Mouse (Mus musculus) CH12.LX (cell line): ENCODE results near the gene Ung. TPM values are rescaled to one million over a fixed set of nuclear protein-coding genes. Genes with fewer than 3 reads are reported as not detected.

Source experiments
- DNase-seq: peaks from one replicate; pipeline ENCODE4 v3.0.0-alpha.2; 2013; ENCODE audit errors: extremely low read depth
- H3K27ac ChIP-seq: 2 replicates; pipeline ENCODE4 v1.5.1; 2012; ENCODE audit warnings: low read depth, mild to moderate bottlenecking, control low read depth, moderate library complexity; ENCODE audit not compliant: insufficient read depth
- H3K27me3 ChIP-seq: replicated peaks from 2 replicates; pipeline ENCODE3; 2012; ENCODE audit warnings: inconsistent platforms
- H3K36me3 ChIP-seq, 2 experiments: replicated peaks in 1 of 2; 2 replicates each; pipeline versions ENCODE3 to v1.6.1; 2012; ENCODE audit warnings: inconsistent platforms in 1 of 2, low read length in 1 of 2, mild to moderate bottlenecking in 1 of 2, mixed read lengths in 1 of 2, moderate library complexity in 1 of 2; ENCODE audit not compliant: control insufficient read depth in 1 of 2, insufficient read depth in 1 of 2
- H3K4me1 ChIP-seq, 2 experiments: 2 replicates each; pipeline ENCODE4 v1.6.1; 2012; ENCODE audit warnings: inconsistent platforms in 1 of 2, moderate library complexity in 1 of 2; ENCODE audit not compliant: insufficient read depth in 2 of 2, control insufficient read depth in 1 of 2
- H3K4me2 ChIP-seq: 2 replicates; pipeline ENCODE4 v1.6.1; 2012; ENCODE audit warnings: low read depth, mild to moderate bottlenecking, control low read depth; ENCODE audit not compliant: poor library complexity, insufficient read depth, severe bottlenecking
- H3K4me3 ChIP-seq, 3 experiments: fragments of 150-350 bp in 1 of 3; sonication (generic) in 1 of 3; replicated peaks in 1 of 3; 2 replicates each; pipeline versions ENCODE3 to v1.5.1; 2011 to 2012; ENCODE audit warnings: low read depth in 2 of 3, low read length in 2 of 3, mild to moderate bottlenecking in 2 of 3, moderate library complexity in 2 of 3, control low read depth in 1 of 3, improper control_type of control experiment in 1 of 3, inconsistent platforms in 1 of 3, mixed read lengths in 1 of 3; ENCODE audit not compliant: poor library complexity in 1 of 3
- H3K79me2 ChIP-seq: replicated peaks from 2 replicates; pipeline ENCODE4 v1.6.1; 2012; ENCODE audit warnings: mild to moderate bottlenecking, moderate library complexity; ENCODE audit not compliant: control insufficient read depth, poor library complexity, insufficient read depth, severe bottlenecking; ENCODE audit errors: extremely low read depth
- H3K9ac ChIP-seq: 2 replicates; pipeline ENCODE4 v1.6.1; 2012; ENCODE audit warnings: low read depth, mild to moderate bottlenecking, control low read depth, moderate library complexity; ENCODE audit not compliant: insufficient read depth
- H3K9me3 ChIP-seq: replicated peaks from 2 replicates; pipeline ENCODE3; 2012; ENCODE audit warnings: low read length, inconsistent platforms, mixed read lengths
- BHLHE40 ChIP-seq: IDR thresholded peaks from 2 replicates; pipeline ENCODE4 v1.6.1; 2011; ENCODE audit warnings: mild to moderate bottlenecking, low read depth, low read length, improper control_type of control experiment
- CHD2 ChIP-seq: IDR thresholded peaks from 2 replicates; pipeline ENCODE4 v1.6.1; 2011; ENCODE audit warnings: low read length, improper control_type of control experiment
- CTCF ChIP-seq, 2 experiments: IDR thresholded peaks in 1 of 2; conservative IDR thresholded peaks in 1 of 2; 2 replicates each; pipeline ENCODE4 v1.5.1; 2011 to 2012; ENCODE audit warnings: low read depth in 2 of 2, low read length in 2 of 2, improper control_type of control experiment in 1 of 2, inconsistent platforms in 1 of 2, mild to moderate bottlenecking in 1 of 2, moderate library complexity in 1 of 2
- E2F4 ChIP-seq: IDR thresholded peaks from 2 replicates; pipeline ENCODE4 v1.6.1; 2011; ENCODE audit warnings: low read depth, low read length, improper control_type of control experiment; ENCODE audit not compliant: insufficient replicate concordance
- GABPA ChIP-seq: IDR thresholded peaks from 2 replicates; pipeline ENCODE4 v1.6.1; 2012; ENCODE audit warnings: low read depth, low read length, improper control_type of control experiment, inconsistent platforms; ENCODE audit not compliant: insufficient replicate concordance
- IRF4 ChIP-seq: IDR thresholded peaks from 2 replicates; pipeline ENCODE4 v1.6.1; 2014; ENCODE audit warnings: low read depth, mild to moderate bottlenecking, inconsistent platforms, low read length, improper control_type of control experiment
- JUN ChIP-seq: IDR thresholded peaks from 2 replicates; pipeline ENCODE4 v1.6.1; 2011; ENCODE audit warnings: low read depth, mild to moderate bottlenecking, low read length, improper control_type of control experiment, moderate library complexity; ENCODE audit not compliant: insufficient read depth
- KAT2A ChIP-seq: IDR thresholded peaks from 2 replicates; pipeline ENCODE4 v1.6.1; 2012; ENCODE audit warnings: low read length, improper control_type of control experiment, inconsistent platforms; ENCODE audit not compliant: insufficient replicate concordance
- MAFK ChIP-seq: IDR thresholded peaks from 2 replicates; pipeline ENCODE4 v1.6.1; 2011; ENCODE audit warnings: low read length, improper control_type of control experiment; ENCODE audit not compliant: insufficient replicate concordance
- MAX ChIP-seq: IDR thresholded peaks from 2 replicates; pipeline ENCODE4 v1.6.1; 2011; ENCODE audit warnings: low read length, improper control_type of control experiment
- MAZ ChIP-seq: IDR thresholded peaks from 2 replicates; pipeline ENCODE4 v1.6.1; 2012; ENCODE audit warnings: low read depth, mild to moderate bottlenecking, inconsistent platforms, low read length, improper control_type of control experiment, moderate library complexity
- MEF2A ChIP-seq: IDR thresholded peaks from 2 replicates; pipeline ENCODE4 v1.6.1; 2014; ENCODE audit warnings: low read depth, mild to moderate bottlenecking, inconsistent platforms, low read length, improper control_type of control experiment, borderline replicate concordance
- MXI1 ChIP-seq: IDR thresholded peaks from 2 replicates; pipeline ENCODE4 v1.6.1; 2011; ENCODE audit warnings: mild to moderate bottlenecking, low read depth, low read length, improper control_type of control experiment
- MYC ChIP-seq: IDR thresholded peaks from 2 replicates; pipeline ENCODE4 v1.6.1; 2011; ENCODE audit warnings: low read depth, mild to moderate bottlenecking, improper control_type of control experiment, low read length
- NRF1 ChIP-seq: IDR thresholded peaks from 2 replicates; pipeline ENCODE4 v1.6.1; 2014; ENCODE audit warnings: low read depth, mild to moderate bottlenecking, inconsistent platforms, low read length, improper control_type of control experiment, moderate library complexity
- PAX5 ChIP-seq: IDR thresholded peaks from 2 replicates; pipeline ENCODE4 v1.6.1; 2012; ENCODE audit warnings: low read length, inconsistent platforms, mixed read lengths
- POLR2AphosphoS2 ChIP-seq: IDR thresholded peaks from 2 replicates; pipeline ENCODE4 v1.6.1; 2011; ENCODE audit warnings: low read depth, low read length, improper control_type of control experiment
- RAD21 ChIP-seq: IDR thresholded peaks from 2 replicates; pipeline ENCODE4 v1.6.1; 2011; ENCODE audit warnings: low read depth, mild to moderate bottlenecking, low read length, improper control_type of control experiment, moderate library complexity
- SIN3A ChIP-seq: IDR thresholded peaks from 2 replicates; pipeline ENCODE4 v1.6.1; 2012; ENCODE audit warnings: low read length, improper control_type of control experiment, inconsistent platforms
- TCF12 ChIP-seq: IDR thresholded peaks from 2 replicates; pipeline ENCODE4 v1.6.1; 2014; ENCODE audit warnings: low read depth, mild to moderate bottlenecking, inconsistent platforms, low read length, improper control_type of control experiment
- USF1 ChIP-seq: IDR thresholded peaks from 2 replicates; pipeline ENCODE4 v1.6.1; 2014; ENCODE audit warnings: low read depth, mild to moderate bottlenecking, inconsistent platforms, low read length, improper control_type of control experiment
- ZC3H11A ChIP-seq: IDR thresholded peaks from 2 replicates; pipeline ENCODE4 v1.6.1; 2012; ENCODE audit warnings: low read depth, mild to moderate bottlenecking, inconsistent platforms, low read length, improper control_type of control experiment
- ZKSCAN1 ChIP-seq: IDR thresholded peaks from 2 replicates; pipeline ENCODE4 v1.6.1; 2012; ENCODE audit warnings: low read depth, inconsistent platforms, low read length, improper control_type of control experiment, borderline replicate concordance
- ZMIZ1 ChIP-seq: IDR thresholded peaks from 2 replicates; pipeline ENCODE4 v1.6.1; 2012; ENCODE audit warnings: low read depth, mild to moderate bottlenecking, inconsistent platforms, low read length, improper control_type of control experiment
- dilution Hi-C: fragments of 300-500 bp; cut with MboI; formaldehyde crosslinking; loops from 2 replicates; pipeline ENCODE4 v1.14.3; 2020; ENCODE audit warnings: low sequenced_read_pairs; ENCODE audit not compliant: extremely low pct_unique_long_range_greater_than_20kb, extremely low pct_ligation_motif_present
- in situ Hi-C: fragments of 300-500 bp; cut with MboI; formaldehyde crosslinking; loops from 3 replicates; pipeline ENCODE4 v1.14.3; 2019; ENCODE audit warnings: low sequenced_read_pairs, low pct_ligation_motif_present, low pct_unique_long_range_greater_than_20kb, mixed read lengths
- polyA plus RNA-seq: library from polyadenylated mRNA; unstranded; fragments of >175 nt; gene quantifications from 2 replicates; pipeline ENCODE4 v1.2.1, GENCODE M21; 2012; ENCODE audit warnings: low read depth; ENCODE audit not compliant: insufficient read length
- total RNA-seq, 2 experiments: library from RNA; depleted of rRNA; stranded (reverse); fragments of 300-350 nt in 1 of 2; fragments of >200 nt in 1 of 2; gene quantifications; 2 replicates each; pipeline ENCODE4 v1.2.3; 2012 to 2014

The Ung gene
- total and polyA plus RNA-seq, 3 experiments, result 39.1 to 91.9 (median 51.9) TPM

DNA sequence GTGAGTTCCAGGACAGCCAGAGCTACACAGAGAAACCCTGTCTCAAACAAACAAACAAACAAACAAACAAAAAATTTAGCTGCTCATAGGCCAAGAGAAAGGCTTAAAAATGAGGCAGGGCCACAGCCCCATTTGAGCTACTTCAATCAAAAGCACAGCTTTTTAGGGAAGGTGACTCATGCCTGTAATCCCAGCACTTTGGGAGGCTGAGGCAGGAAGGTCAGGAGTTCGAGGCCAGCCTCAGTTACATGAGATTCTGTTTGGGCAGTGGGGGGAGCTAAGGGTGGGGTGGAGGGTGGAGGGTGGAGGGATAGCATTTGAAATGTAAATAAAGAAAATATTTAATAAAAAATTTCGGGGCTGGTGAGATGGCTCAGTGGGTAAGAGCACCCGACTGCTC, 42.8 kb downstream of the Ung start:
- no peak overlapping the region for H3K9ac ChIP-seq
- TF ChIP-seq CHD2, result no peak
- TF ChIP-seq MAX, result no peak
- no peak for TF ChIP-seq MAZ
- TF ChIP-seq E2F4, result no peak
- no peak for TF ChIP-seq JUN
- no peak for TF ChIP-seq ZC3H11A
- TF ChIP-seq PAX5, result no peak
- TF ChIP-seq MEF2A, result no peak
- TF ChIP-seq, all 38 proteins: peak for 0
- Histone ChIP-seq H3K4me3 (no peak overlapping the region), H3K27me3 (no peaks in the 10 kb centered on the region), H3K9me3 (no peaks in the 10 kb centered on the region), H3K36me3 (no peaks in the 10 kb centered on the region), H3K79me2 (no peaks in the 10 kb centered on the region), H3K4me1 (peaks cover 0 to 12% of the 10 kb centered on the region in 2 experiments; a peak in 2 of 4 replicates), H3K27ac (no peak overlapping the region), H3K4me2 (no peak overlapping the region)
- dilution Hi-C loops (no loop called here), in situ Hi-C loops (no loop called here)
- DNase-seq, result peak; percentile 32

- H3K9ac ChIP-seq, result no peak overlapping the region
- no peaks in the 10 kb centered on the region for H3K36me3 ChIP-seq
- TF ChIP-seq POLR2AphosphoS2 (no peak), IRF4 (no peak), SIN3A (no peak), CTCF (conservative IDR thresholded peaks at IDR 0.05 in 1 of 2, IDR thresholded peaks at IDR 0.05 in 1 of 2; ENCODE audit: low read depth in 2 of 2, low read length in 2 of 2) (peak in 1 of 2 experiments; percentile 34; a peak in 1 of 4 replicates)
- dilution Hi-C loops, result no loop called here
- no peak overlapping the region for H3K4me3 ChIP-seq
- in situ Hi-C loops, result no loop called here
- peaks cover 0 to 12% of the 10 kb centered on the region in 2 experiments; a peak in 2 of 4 replicates for H3K4me1 ChIP-seq
- DNase-seq, result no peak
- H3K4me2 ChIP-seq, result no peak overlapping the region
- H3K79me2 ChIP-seq, result no peaks in the 10 kb centered on the region
- H3K27ac ChIP-seq, result no peak overlapping the region
- H3K27me3 ChIP-seq, result no peaks in the 10 kb centered on the region
- H3K9me3 ChIP-seq, result peaks cover 2% of the 10 kb centered on the region
These were observed 43.3 kb downstream of the Ung start for GRCm38 (mm10) chr5:114173458-114173857.

DNA sequence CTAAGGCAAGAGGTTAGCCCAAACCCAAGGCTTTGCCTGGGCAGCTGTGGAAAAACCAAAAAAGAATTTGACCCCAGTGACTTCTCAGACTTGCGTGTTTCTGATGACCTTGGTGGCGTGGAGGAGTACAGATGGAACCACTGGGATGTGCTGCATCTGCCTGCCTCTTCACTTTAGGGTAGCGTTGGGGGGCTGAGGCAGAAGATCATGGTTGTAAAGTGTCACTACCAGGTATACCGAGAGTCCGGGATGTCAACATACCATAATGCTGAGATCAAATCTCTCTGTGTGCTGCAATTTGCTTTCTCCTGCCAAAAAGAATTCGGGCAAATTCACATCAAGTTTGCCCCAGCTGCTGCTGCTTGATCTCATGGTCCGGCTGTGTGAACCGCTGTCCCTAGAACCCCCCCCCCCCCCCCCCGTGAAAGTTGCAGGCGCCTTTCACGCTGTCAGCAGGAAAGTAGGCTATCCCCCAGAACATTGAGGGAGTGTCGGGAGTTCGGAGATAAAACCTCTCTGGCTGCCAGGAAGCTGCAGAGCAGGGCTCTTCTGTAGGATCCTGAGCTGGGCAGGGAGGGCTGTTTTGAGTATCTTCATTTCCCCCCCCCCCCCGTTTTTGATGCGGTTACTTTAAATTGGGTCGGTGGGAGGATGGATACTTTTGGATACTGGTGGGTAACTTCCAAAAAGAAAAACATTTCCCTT, 43.8 kb downstream of the Ung start:
- no peak for DNase-seq
- Histone ChIP-seq H3K4me1 (peaks cover 0 to 16% of the 10 kb centered on the region in 2 experiments; a peak in 2 of 4 replicates), H3K4me2 (peak overlapping the region; percentile 63), H3K79me2 (no peaks in the 10 kb centered on the region), H3K9ac (no peak overlapping the region; the same call in 1 of the 2 replicates), H3K36me3 (no peaks in the 10 kb centered on the region), H3K4me3 (no peak overlapping the region), H3K27ac (no peak overlapping the region), H3K27me3 (no peaks in the 10 kb centered on the region), H3K9me3 (peaks cover 2% of the 10 kb centered on the region)
- no peak for TF ChIP-seq NRF1
- TF ChIP-seq RAD21, result no peak
- no peak for TF ChIP-seq ZC3H11A
- TF ChIP-seq ZKSCAN1, result no peak
- TF ChIP-seq KAT2A, result no peak
- TF ChIP-seq BHLHE40, result no peak
- no peak for TF ChIP-seq GABPA
- no peak for TF ChIP-seq JUN
- no peak for TF ChIP-seq ZMIZ1
- TF ChIP-seq MAFK, result no peak
- no peak for TF ChIP-seq MYC
- TF ChIP-seq USF1, result no peak
- no peak for TF ChIP-seq MXI1
- TF ChIP-seq POLR2AphosphoS2, result no peak
- no peak for TF ChIP-seq TCF12
- dilution Hi-C loops (no loop called here), in situ Hi-C loops (no loop called here)
